Mouse (Mus musculus): ENCODE results near the gene Kat6b. TPM values are rescaled to one million over a fixed set of nuclear protein-coding genes. Genes with fewer than 3 reads are reported as not detected.
"Not testable (repeated sequence)": the region's sequence is repeated elsewhere in the genome, so short reads cannot be mapped to it uniquely, and the experiment has no call there.

The Kat6b gene
- polyA plus RNA-seq, 1 experiment from 2014 or later: 17.9 TPM

DNA sequence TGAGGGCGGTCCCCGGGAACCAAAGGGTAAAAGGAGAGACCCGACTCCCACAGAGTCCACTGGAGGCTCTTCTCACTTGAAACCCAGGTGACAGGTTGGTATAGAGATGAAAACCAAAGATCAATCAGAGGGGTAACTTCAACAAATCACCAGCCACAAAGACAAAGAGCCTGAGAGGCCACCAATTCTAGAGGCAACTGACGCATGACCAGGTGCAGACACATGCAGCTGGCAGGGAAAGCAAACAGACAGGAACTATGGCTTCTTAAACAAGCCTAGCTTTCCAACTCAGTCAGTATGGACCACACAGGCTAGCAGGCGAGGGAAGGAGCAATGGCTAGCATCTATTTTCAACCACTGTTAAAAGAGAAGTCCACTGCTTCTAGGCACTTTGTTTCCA, 10.8 kb upstream of the Kat6b start:
- Histone ChIP-seq H3K9ac (replicated peaks; ENCODE audit: low read length) (no peak overlapping the region), H3K27me3 (ENCODE audit: control insufficient read depth, insufficient read depth, low read length) (no peaks in the 10 kb centered on the region), H3K4me3 (ENCODE audit: low read depth, low read length) (no peak overlapping the region), H3K4me2 (ENCODE audit: low read depth, low read length) (no peak overlapping the region), H3K36me3 (replicated peaks; ENCODE audit: control insufficient read depth, insufficient read depth, low read depth, low read length) (no peaks in the 10 kb centered on the region), H3K9me3 (replicated peaks; ENCODE audit: control insufficient read depth, low read length) (no peaks in the 10 kb centered on the region), H3K4me1 (ENCODE audit: control insufficient read depth, insufficient read depth, low read length) (no peaks in the 10 kb centered on the region), H3K27ac (replicated peaks; ENCODE audit: low read depth, low read length) (no peak overlapping the region)
- DNase-seq (ENCODE audit: low spot score) (no peak), ATAC-seq (replicated peaks; ENCODE audit: insufficient number of reproducible peaks, low FRiP score, low TSS enrichment, low read depth) (no peak)
- WGBS: 83% methylated on average over 5 of the region's 5 CpGs

- DNase-seq (ENCODE audit: low spot score) (no peak), ATAC-seq (replicated peaks; ENCODE audit: insufficient number of reproducible peaks, low FRiP score, low TSS enrichment, low read depth) (no peak)
These were observed 9.3 kb upstream of the Kat6b start for GRCm38 (mm10) chr14:21471975-21472374.

DNA sequence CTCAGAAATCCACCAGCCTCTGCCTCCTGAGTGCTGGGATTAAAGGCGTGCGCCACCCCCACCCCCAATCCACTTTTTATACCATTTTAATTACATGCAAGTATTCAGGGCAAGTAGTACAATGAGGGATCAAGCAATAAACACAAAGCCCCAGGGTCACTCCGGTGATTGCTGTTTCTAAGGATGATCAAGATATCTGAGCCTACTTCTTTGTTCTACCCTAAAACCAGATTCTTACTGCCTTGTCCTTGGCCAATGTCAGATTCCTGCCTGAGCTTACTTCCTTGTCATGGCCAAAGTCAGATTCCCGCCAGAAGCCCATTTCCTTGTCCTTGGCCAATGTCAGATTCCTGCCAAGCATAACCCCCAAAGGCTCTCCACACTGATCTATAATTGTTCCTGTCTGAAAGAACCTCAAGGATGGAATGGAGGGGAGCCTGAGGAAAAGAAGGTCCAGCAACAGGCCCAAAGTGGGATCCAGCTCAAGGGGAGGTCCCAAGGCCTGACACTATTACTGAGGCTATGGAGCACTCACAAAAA, 6.6 kb upstream of the Kat6b start:
- WGBS: 85% methylated on average over 4 of the region's 4 CpGs

More at GRCm38 (mm10) chr14:21471975-21472374, 9.3 kb upstream of the Kat6b start:
- Histone ChIP-seq H3K4me2 (ENCODE audit: low read depth, low read length) (no peak overlapping the region), H3K4me1 (ENCODE audit: control insufficient read depth, insufficient read depth, low read length) (no peaks in the 10 kb centered on the region), H3K27me3 (ENCODE audit: control insufficient read depth, insufficient read depth, low read length) (no peaks in the 10 kb centered on the region), H3K4me3 (ENCODE audit: low read depth, low read length) (no peak overlapping the region), H3K36me3 (replicated peaks; ENCODE audit: control insufficient read depth, insufficient read depth, low read depth, low read length) (no peaks in the 10 kb centered on the region), H3K9me3 (replicated peaks; ENCODE audit: control insufficient read depth, low read length) (no peaks in the 10 kb centered on the region), H3K9ac (replicated peaks; ENCODE audit: low read length) (no peak overlapping the region), H3K27ac (replicated peaks; ENCODE audit: low read depth, low read length) (no peak overlapping the region)
- WGBS: 92% methylated on average over 2 of the region's 2 CpGs

DNA sequence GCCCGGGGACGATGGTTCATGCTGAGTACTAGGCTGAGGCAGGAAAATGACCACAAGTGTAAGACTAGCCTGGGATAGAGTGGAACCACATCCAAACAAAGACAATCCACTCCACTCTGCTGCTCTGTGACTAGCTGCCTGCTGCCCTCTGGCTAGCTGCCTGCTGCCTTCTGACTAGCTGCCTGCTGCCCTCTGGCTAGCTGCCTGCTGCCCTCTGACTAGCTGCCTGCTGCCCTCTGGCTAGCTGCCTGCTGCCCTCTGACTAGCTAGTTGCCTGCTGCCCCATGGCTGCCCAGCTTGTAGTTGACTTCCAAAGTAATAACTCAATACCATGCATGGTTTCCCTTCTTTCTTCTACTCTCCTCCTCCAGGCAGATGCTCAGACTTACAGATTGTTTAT, 4.1 kb upstream of the Kat6b start:
- H3K4me1 ChIP-seq (ENCODE audit: control insufficient read depth, insufficient read depth, low read length): no peaks in the 10 kb centered on the region
- H3K27ac ChIP-seq (replicated peaks; ENCODE audit: low read depth, low read length): no peak overlapping the region
- H3K36me3 ChIP-seq (replicated peaks; ENCODE audit: control insufficient read depth, insufficient read depth, low read depth, low read length): no peaks in the 10 kb centered on the region
- DNase-seq (ENCODE audit: low spot score) (no peak), ATAC-seq (replicated peaks; ENCODE audit: insufficient number of reproducible peaks, low FRiP score, low TSS enrichment, low read depth) (no peak)
- H3K9me3 ChIP-seq (replicated peaks; ENCODE audit: control insufficient read depth, low read length): no peaks in the 10 kb centered on the region
- H3K27me3 ChIP-seq (ENCODE audit: control insufficient read depth, insufficient read depth, low read length): no peaks in the 10 kb centered on the region
- no peak overlapping the region for H3K9ac ChIP-seq (replicated peaks; ENCODE audit: low read length)
- no peak overlapping the region for H3K4me3 ChIP-seq (ENCODE audit: low read depth, low read length)
- H3K4me2 ChIP-seq (ENCODE audit: low read depth, low read length): no peak overlapping the region
- 89% methylated on average over 2 of the region's 2 CpGs for WGBS

More for the DNA sequence above, 6.6 kb upstream of the Kat6b start:
- not testable (repeated sequence) for H3K4me1 ChIP-seq (ENCODE audit: control insufficient read depth, insufficient read depth, low read length); H3K4me2 ChIP-seq (ENCODE audit: low read depth, low read length); H3K27ac ChIP-seq (replicated peaks; ENCODE audit: low read depth, low read length); H3K9me3 ChIP-seq (replicated peaks; ENCODE audit: control insufficient read depth, low read length); H3K9ac ChIP-seq (replicated peaks; ENCODE audit: low read length); H3K27me3 ChIP-seq (ENCODE audit: control insufficient read depth, insufficient read depth, low read length); H3K4me3 ChIP-seq (ENCODE audit: low read depth, low read length); DNase-seq (ENCODE audit: low spot score); H3K36me3 ChIP-seq (replicated peaks; ENCODE audit: control insufficient read depth, insufficient read depth, low read depth, low read length); ATAC-seq (replicated peaks; ENCODE audit: insufficient number of reproducible peaks, low FRiP score, low TSS enrichment, low read depth)

- WGBS: 91% methylated on average over 8 of the region's 8 CpGs
- Histone ChIP-seq H3K4me2 (ENCODE audit: low read depth, low read length) (no peak overlapping the region), H3K4me1 (ENCODE audit: control insufficient read depth, insufficient read depth, low read length) (no peaks in the 10 kb centered on the region), H3K4me3 (ENCODE audit: low read depth, low read length) (no peak overlapping the region), H3K9me3 (replicated peaks; ENCODE audit: control insufficient read depth, low read length) (no peaks in the 10 kb centered on the region), H3K27ac (replicated peaks; ENCODE audit: low read depth, low read length) (no peak overlapping the region), H3K36me3 (replicated peaks; ENCODE audit: control insufficient read depth, insufficient read depth, low read depth, low read length) (no peaks in the 10 kb centered on the region), H3K27me3 (ENCODE audit: control insufficient read depth, insufficient read depth, low read length) (no peaks in the 10 kb centered on the region), H3K9ac (replicated peaks; ENCODE audit: low read length) (no peak overlapping the region)
- no peak for DNase-seq (ENCODE audit: low spot score)
- no peak for ATAC-seq (replicated peaks; ENCODE audit: insufficient number of reproducible peaks, low FRiP score, low TSS enrichment, low read depth)
These were observed 1.7 kb upstream of the Kat6b start for GRCm38 (mm10) chr14:21479566-21479965.

DNA sequence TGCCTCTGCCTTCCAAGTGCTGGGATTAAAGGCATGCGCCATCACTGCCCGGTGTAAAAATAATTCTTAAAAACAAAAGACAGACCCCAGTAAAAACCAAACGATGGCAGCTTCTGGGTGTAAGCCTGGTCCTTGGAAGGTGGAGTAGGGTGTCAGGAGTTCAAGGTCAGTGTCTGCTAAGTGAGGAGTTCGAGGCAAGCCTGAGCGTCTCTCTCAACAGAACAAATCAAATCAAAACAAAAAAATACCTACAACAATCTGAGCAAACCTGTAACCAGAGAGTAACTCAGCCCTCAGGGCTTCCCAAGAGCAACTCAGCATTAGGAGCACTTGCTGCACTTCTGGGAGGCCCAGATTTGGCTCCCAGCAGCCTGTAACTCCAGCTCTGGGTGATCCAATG, 1.0 kb upstream of the Kat6b start:
- H3K9ac ChIP-seq (replicated peaks; ENCODE audit: low read length): no peak overlapping the region
- no peak for DNase-seq (ENCODE audit: low spot score)
- H3K27ac ChIP-seq (replicated peaks; ENCODE audit: low read depth, low read length): no peak overlapping the region
- no peak overlapping the region for H3K4me3 ChIP-seq (ENCODE audit: low read depth, low read length)
- no peak overlapping the region for H3K4me2 ChIP-seq (ENCODE audit: low read depth, low read length)
- H3K27me3 ChIP-seq (ENCODE audit: control insufficient read depth, insufficient read depth, low read length): no peaks in the 10 kb centered on the region
- no peaks in the 10 kb centered on the region for H3K4me1 ChIP-seq (ENCODE audit: control insufficient read depth, insufficient read depth, low read length)
- WGBS: 90% methylated on average over 5 of the region's 5 CpGs
- no peak for ATAC-seq (replicated peaks; ENCODE audit: insufficient number of reproducible peaks, low FRiP score, low TSS enrichment, low read depth)
- no peaks in the 10 kb centered on the region for H3K36me3 ChIP-seq (replicated peaks; ENCODE audit: control insufficient read depth, insufficient read depth, low read depth, low read length)
- no peaks in the 10 kb centered on the region for H3K9me3 ChIP-seq (replicated peaks; ENCODE audit: control insufficient read depth, low read length)

DNA sequence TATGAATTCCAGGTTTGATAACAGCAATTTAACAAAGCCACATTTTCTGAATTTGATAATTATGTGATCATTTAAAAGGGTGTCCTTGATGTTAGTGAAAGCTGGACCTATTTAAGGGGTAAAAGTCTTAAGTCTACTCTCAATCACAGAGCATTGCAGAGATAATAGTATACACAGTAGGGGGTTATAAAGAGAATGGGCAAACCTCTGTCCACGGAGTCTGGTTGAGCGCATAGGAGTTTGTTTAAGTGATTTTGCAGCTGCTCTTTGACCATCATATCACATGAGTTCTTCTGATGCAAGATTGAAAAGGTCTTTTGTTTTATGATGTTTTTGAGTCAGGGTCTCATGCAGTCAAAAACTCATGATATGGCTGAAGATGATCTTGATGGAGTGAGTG, 3.0 kb downstream of the Kat6b start:
- no peak overlapping the region for H3K27ac ChIP-seq (replicated peaks; ENCODE audit: low read depth, low read length)
- DNase-seq (ENCODE audit: low spot score) (no peak), ATAC-seq (replicated peaks; ENCODE audit: insufficient number of reproducible peaks, low FRiP score, low TSS enrichment, low read depth) (no peak)
- H3K4me1 ChIP-seq (ENCODE audit: control insufficient read depth, insufficient read depth, low read length): no peaks in the 10 kb centered on the region
- H3K36me3 ChIP-seq (replicated peaks; ENCODE audit: control insufficient read depth, insufficient read depth, low read depth, low read length): no peaks in the 10 kb centered on the region
- H3K9me3 ChIP-seq (replicated peaks; ENCODE audit: control insufficient read depth, low read length): no peaks in the 10 kb centered on the region
- H3K9ac ChIP-seq (replicated peaks; ENCODE audit: low read length): no peak overlapping the region
- H3K27me3 ChIP-seq (ENCODE audit: control insufficient read depth, insufficient read depth, low read length): no peaks in the 10 kb centered on the region
- no peak overlapping the region for H3K4me2 ChIP-seq (ENCODE audit: low read depth, low read length)
- 84% methylated on average over 2 of the region's 2 CpGs for WGBS
- no peak overlapping the region for H3K4me3 ChIP-seq (ENCODE audit: low read depth, low read length)

- no peaks in the 10 kb centered on the region for H3K4me1 ChIP-seq (ENCODE audit: control insufficient read depth, insufficient read depth, low read length)
- H3K4me3 ChIP-seq (ENCODE audit: low read depth, low read length): no peak overlapping the region
- DNase-seq (ENCODE audit: low spot score) (no peak), ATAC-seq (replicated peaks; ENCODE audit: insufficient number of reproducible peaks, low FRiP score, low TSS enrichment, low read depth) (no peak)
- H3K9me3 ChIP-seq (replicated peaks; ENCODE audit: control insufficient read depth, low read length): no peaks in the 10 kb centered on the region
- H3K9ac ChIP-seq (replicated peaks; ENCODE audit: low read length): no peak overlapping the region
- no peaks in the 10 kb centered on the region for H3K27me3 ChIP-seq (ENCODE audit: control insufficient read depth, insufficient read depth, low read length)
- H3K4me2 ChIP-seq (ENCODE audit: low read depth, low read length): no peak overlapping the region
- H3K36me3 ChIP-seq (replicated peaks; ENCODE audit: control insufficient read depth, insufficient read depth, low read depth, low read length): no peaks in the 10 kb centered on the region
- WGBS: 93% methylated on average over 10 of the region's 10 CpGs
- H3K27ac ChIP-seq (replicated peaks; ENCODE audit: low read depth, low read length): no peak overlapping the region
These were observed 3.5 kb downstream of the Kat6b start for GRCm38 (mm10) chr14:21484693-21485092.

All from embryonic facial prominence, embryonic 11.5 days (tissue).